Mouse (Mus musculus) megakaryocyte, embryonic 14.5 days (primary cell): ENCODE measurements around the gene Nxpe5.

Source experiments
- FLI1 ChIP-seq: IDR thresholded peaks from 2 replicates; pipeline ENCODE4 v1.6.1; 2012; ENCODE audit warnings: low read length, inconsistent platforms, mixed read lengths
- GATA1 ChIP-seq: IDR thresholded peaks from 3 replicates; pipeline ENCODE4 v1.6.1; 2012; ENCODE audit warnings: mixed read lengths, low read length, inconsistent platforms, borderline replicate concordance

- TF ChIP-seq GATA1 (no peak), FLI1 (no peak)
Measured at GRCm38 (mm10) chr5:138258542-138258941, 32.8 kb downstream of the Nxpe5 start.
